Mouse (Mus musculus) midbrain, postnatal 0 days (tissue): Measurements from ENCODE around the gene Gnas. TPM values are rescaled to one million over a fixed set of nuclear protein-coding genes. Genes with fewer than 3 reads are reported as not detected.
A peak's percentile ranks its signal among the peaks of the same experiment; 100 is the strongest.

ENCODE experiments used
- ATAC-seq: fragments of 200-750 bp; cut with Nextera tagmentation; 2 replicates; pipeline ENCODE4 v1.8.0; 2017; ENCODE audit warnings: moderate number of reproducible peaks, mild to moderate bottlenecking, moderate TSS enrichment, moderate library complexity; ENCODE audit not compliant: low FRiP score
- DNase-seq: peaks from one replicate; pipeline ENCODE4 v3.0.0-alpha.2; 2015; ENCODE audit warnings: low spot score
- H3K27ac ChIP-seq: fragments of 300-500 bp; sonication (generic); 2 replicates; pipeline ENCODE4 v1.5.1; 2014; ENCODE audit warnings: low read depth, mild to moderate bottlenecking, low read length, mixed read lengths
- H3K27me3 ChIP-seq: fragments of 300-500 bp; sonication (generic); 2 replicates; pipeline ENCODE4 v1.6.1; 2014; ENCODE audit warnings: low read length, control low read depth, mixed read lengths; ENCODE audit not compliant: insufficient read depth
- H3K36me3 ChIP-seq: fragments of 300-500 bp; sonication (generic); 2 replicates; pipeline ENCODE4 v1.6.1; 2014; ENCODE audit warnings: low read length, control low read depth, mixed read lengths; ENCODE audit not compliant: insufficient read depth
- H3K4me1 ChIP-seq: fragments of 300-500 bp; sonication (generic); 2 replicates; pipeline ENCODE4 v1.6.1; 2014; ENCODE audit warnings: mild to moderate bottlenecking, control low read depth, antibody characterized with exemption, low read length, mixed read lengths; ENCODE audit not compliant: insufficient read depth
- H3K4me2 ChIP-seq: fragments of 300-500 bp; sonication (generic); 2 replicates; pipeline ENCODE4 v1.6.1; 2014; ENCODE audit warnings: low read depth, mild to moderate bottlenecking, low read length, mixed read lengths; ENCODE audit not compliant: poor library complexity, severe bottlenecking
- H3K4me3 ChIP-seq: fragments of 300-500 bp; sonication (generic); 2 replicates; pipeline ENCODE4 v1.5.1; 2014; ENCODE audit warnings: low read depth, mild to moderate bottlenecking, low read length, moderate library complexity
- H3K9ac ChIP-seq: fragments of 300-500 bp; sonication (generic); replicated peaks from 2 replicates; pipeline ENCODE4 v1.6.1; 2014; ENCODE audit warnings: mild to moderate bottlenecking, low read length, moderate library complexity, mixed read lengths; ENCODE audit not compliant: poor library complexity, severe bottlenecking
- H3K9me3 ChIP-seq: fragments of 300-500 bp; sonication (generic); 2 replicates; pipeline ENCODE4 v1.6.1; 2016; ENCODE audit warnings: low read length, control low read depth
- CTCF ChIP-seq: IDR thresholded peaks from 2 replicates; pipeline ENCODE4 v1.5.1; 2016; ENCODE audit warnings: antibody characterized with exemption, mild to moderate bottlenecking
- WGBS: fragments of 180-500 bp; shearing (Covaris S2); extraction: QIAGEN DNeasy Blood & Tissue Kit; methylation state at CpG from one replicate; pipeline ENCODE4 v1.1.7; 2014; 5-methylcytosine and 5-hydroxymethylcytosine counted together
- polyA plus RNA-seq: library from polyadenylated mRNA; unstranded; fragments of >200 nt; fragmentation: Nextera tagmentation; extraction: Ambion mirVana; gene quantifications from 2 replicates; pipeline ENCODE4 v1.2.1, GENCODE M21; 2015
- total RNA-seq: library from RNA; depleted of rRNA; stranded (reverse); fragments of >200 nt; gene quantifications from 2 replicates; pipeline ENCODE4 v1.2.3, GENCODE M21; 2014; rRNA removed

Gnas gene
- 1,613 and 1,637 TPM in 2 replicates for total RNA-seq
- polyA plus RNA-seq = 1,739 and 1,834 TPM in 2 replicates

DNA sequence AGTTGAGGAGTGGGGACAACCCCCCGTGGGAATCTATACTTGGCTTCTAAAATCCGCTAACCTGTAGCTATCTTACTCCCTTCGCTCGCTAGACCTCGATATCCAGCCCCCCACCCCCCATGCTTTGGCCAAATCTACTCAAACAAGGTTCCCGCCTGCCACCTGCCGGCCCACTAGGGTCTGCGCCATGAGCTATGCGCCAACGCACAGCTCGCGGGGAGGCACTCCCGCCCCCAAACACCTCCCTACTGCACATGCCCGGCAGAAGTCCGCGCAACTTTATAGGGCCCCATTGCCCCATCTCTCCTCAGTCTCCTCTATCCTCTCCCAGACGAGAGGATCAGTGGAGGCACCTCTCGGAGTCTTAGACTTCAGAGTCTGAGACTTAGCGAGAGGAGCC is at the start of gene Gnas:
TSS of gene Gnas (plus strand) at position 310 of the 400 bp plus-strand sequence.
- peak; percentile 80 for TF ChIP-seq CTCF
- Histone ChIP-seq H3K9me3 (0 out of 2 replicates have a peak, but pooled peaks cover 4% of the 10 kb centered on the region), H3K4me2 (peak within 1 kb of the TSS; percentile 51), H3K4me1 (no peaks in the 10 kb centered on the region), H3K9ac (no peak within 1 kb of the TSS), H3K36me3 (peaks cover 33% of the 10 kb centered on the region), H3K4me3 (peak within 1 kb of the TSS; percentile 29), H3K27ac (no peak within 1 kb of the TSS), H3K27me3 (peaks cover 29% of the 10 kb centered on the region)
- ATAC-seq (0 out of 2 replicates have a peak, but pooled peaks have one; percentile 48), DNase-seq (peak; percentile 75)
- 48% methylated on average over 19 of the region's 19 CpGs for WGBS

DNA sequence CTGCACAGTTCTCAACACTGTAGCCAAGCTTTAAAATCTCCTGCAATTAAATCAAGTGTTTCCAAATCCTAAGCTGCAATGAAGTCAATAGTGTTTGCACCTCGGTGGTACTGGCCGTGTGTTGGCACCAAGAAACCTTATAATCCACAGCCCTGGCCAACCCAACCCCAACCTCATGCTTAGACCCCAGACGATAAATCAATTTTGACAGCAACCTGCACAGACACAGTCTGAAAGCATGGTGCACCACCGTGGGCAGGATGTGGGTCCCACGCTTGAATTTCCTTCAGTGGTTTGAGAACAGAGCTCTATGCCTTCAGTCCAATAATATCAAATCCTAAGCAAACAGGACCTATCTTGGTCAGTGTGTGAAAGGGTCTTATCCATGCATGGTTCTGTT is 41.7 kb upstream of the Gnas start:
- Histone ChIP-seq H3K9ac (no peak overlapping the region), H3K27ac (no peak overlapping the region), H3K9me3 (0 out of 2 replicates have a peak, but pooled peaks cover 7% of the 10 kb centered on the region), H3K27me3 (no peaks in the 10 kb centered on the region), H3K36me3 (no peaks in the 10 kb centered on the region), H3K4me1 (no peaks in the 10 kb centered on the region), H3K4me2 (no peak overlapping the region), H3K4me3 (no peak overlapping the region)
- DNase-seq (no peak), ATAC-seq (no peak)
- TF ChIP-seq CTCF = no peak
- 92% methylated on average over 5 of the region's 5 CpGs for WGBS

DNA sequence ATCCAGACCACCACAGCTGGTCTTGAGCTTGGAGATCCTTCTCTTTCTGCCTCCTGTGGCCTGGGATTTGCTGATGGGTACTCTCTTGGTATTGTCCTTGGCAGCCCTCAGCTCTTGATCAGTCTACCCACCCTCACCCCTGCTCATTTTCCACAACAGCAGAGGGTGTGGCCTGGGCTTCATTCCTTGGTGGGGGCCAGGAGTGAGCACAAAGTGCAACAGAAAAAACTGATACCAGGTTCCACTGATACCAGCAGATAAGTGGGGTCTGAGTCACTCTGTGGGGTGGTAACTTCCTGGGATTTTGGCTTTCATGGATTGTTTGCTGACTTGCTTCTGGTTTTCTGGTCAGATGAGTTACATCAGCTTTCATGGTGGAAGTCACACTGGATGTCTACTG is 32.2 kb upstream of the Gnas start:
- DNase-seq (no peak), ATAC-seq (no peak)
- Histone ChIP-seq H3K9ac (no peak overlapping the region), H3K36me3 (no peaks in the 10 kb centered on the region), H3K4me1 (no peaks in the 10 kb centered on the region), H3K4me2 (no peak overlapping the region), H3K27ac (no peak overlapping the region), H3K9me3 (no peaks in the 10 kb centered on the region), H3K4me3 (no peak overlapping the region), H3K27me3 (no peaks in the 10 kb centered on the region)
- TF ChIP-seq CTCF = no peak

DNA sequence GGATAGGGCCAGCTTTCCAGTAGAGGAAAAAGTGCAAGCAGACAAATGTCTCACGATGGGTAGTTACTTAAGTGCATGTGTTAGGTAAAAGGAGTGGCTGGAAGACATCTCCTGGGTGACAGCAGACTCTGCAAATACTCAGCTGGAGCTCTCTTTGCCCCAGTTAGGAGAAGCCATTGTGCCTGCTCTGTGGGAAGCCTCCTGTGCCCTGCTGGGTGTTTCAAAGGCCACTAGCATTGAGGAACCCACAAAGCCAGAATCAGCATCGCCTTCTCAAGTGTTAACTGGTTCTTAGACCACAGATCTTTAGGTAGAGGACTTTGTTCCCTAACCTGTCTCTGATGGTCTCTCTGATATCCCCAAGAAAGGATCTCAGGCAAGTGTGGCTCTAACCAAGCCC is 26.8 kb upstream of the Gnas start:
- no peak overlapping the region for H3K27ac ChIP-seq
- H3K9me3 ChIP-seq = no peaks in the 10 kb centered on the region
- H3K36me3 ChIP-seq = no peaks in the 10 kb centered on the region
- no peak overlapping the region for H3K4me2 ChIP-seq
- no peak overlapping the region for H3K9ac ChIP-seq
- TF ChIP-seq CTCF = no peak
- H3K4me1 ChIP-seq = peaks cover 3% of the 10 kb centered on the region; the same call in 1 of the 2 replicates
- no peak overlapping the region for H3K4me3 ChIP-seq
- no peaks in the 10 kb centered on the region for H3K27me3 ChIP-seq
- DNase-seq = no peak
- 27% methylated on average over 2 of the region's 2 CpGs for WGBS
- no peak for ATAC-seq

DNA sequence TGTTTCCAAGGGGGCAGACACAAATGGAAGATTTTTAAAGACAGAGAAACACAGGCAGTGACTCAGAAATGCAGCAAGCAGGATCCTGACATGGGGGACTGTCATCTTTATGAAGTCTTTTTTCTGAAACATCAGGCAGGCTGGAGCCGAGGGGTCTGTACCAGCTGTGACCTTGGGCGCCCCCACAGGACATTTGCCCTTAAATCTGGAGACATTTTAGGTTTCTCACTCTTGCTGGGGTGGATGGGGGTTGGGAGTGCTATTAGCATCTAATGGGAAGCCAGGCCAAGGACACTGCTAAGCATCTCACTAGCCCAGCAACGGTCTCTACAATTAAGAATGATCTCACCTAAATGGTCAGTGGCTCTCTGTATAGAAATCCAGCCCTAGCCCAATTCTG is 24.1 kb upstream of the Gnas start:
- no peak overlapping the region for H3K4me3 ChIP-seq
- no peaks in the 10 kb centered on the region for H3K36me3 ChIP-seq
- peak; percentile 35 for TF ChIP-seq CTCF
- H3K27ac ChIP-seq = no peak overlapping the region
- no peak overlapping the region for H3K4me2 ChIP-seq
- 7% methylated on average over 3 of the region's 3 CpGs for WGBS
- DNase-seq = no peak
- no peak overlapping the region for H3K9ac ChIP-seq
- H3K27me3 ChIP-seq = no peaks in the 10 kb centered on the region
- H3K4me1 ChIP-seq = peaks cover 3% of the 10 kb centered on the region; the same call in 1 of the 2 replicates
- ATAC-seq = 0 out of 2 replicates have a peak, but pooled peaks have one; percentile 11
- no peaks in the 10 kb centered on the region for H3K9me3 ChIP-seq

DNA sequence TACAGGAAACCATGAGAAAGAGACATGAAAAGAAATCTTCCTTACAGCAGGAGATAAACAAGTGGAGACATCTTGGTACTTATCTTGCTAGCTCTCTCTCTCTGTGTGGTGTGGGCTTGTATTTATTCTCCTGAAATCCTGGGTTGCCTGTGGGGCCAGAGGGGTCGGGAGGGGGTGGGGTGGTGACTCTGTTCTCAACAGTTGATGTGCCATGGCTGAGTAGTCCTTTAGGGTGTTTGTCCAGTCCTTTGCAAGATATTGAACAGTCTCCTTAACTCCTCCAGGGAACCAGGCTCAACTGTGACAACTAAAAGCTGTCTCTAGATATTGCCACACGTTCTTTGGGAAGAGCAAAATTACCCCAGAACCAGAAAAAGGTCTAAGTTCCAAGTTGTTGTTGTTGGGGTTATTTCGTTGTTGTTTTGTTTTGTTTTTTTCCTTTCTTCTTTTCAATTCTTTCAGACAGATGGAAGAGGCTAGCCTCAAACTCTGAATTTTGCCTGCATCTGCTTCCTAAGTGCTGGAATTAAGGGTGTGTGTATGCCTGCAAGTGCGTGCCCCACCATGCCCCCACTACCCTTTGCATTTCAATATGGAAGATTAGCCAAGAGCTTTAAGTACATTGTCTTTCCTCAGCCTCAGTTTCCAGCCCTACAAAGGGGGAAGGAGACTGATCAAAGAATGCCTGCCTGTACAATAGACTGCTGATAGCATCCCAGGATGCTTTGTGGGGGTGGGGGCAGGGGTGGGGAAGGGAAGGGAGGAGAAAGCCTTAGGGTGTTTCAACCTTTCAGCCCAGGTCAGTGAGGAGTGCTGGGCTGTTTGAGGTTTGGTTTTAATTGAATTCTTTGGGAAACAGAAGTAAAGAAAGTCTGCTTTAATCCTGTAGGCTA is 23.0 kb upstream of the Gnas start:
- Histone ChIP-seq H3K4me1 (peaks cover 3% of the 10 kb centered on the region; the same call in 1 of the 2 replicates), H3K9ac (no peak overlapping the region), H3K27ac (no peak overlapping the region), H3K9me3 (no peaks in the 10 kb centered on the region), H3K27me3 (no peaks in the 10 kb centered on the region), H3K4me3 (no peak overlapping the region), H3K4me2 (no peak overlapping the region), H3K36me3 (no peaks in the 10 kb centered on the region)
- 10% methylated on average over 4 of the region's 4 CpGs for WGBS
- TF ChIP-seq CTCF = no peak
- no peak for DNase-seq
- ATAC-seq = no peak
